Mouse (Mus musculus) cortical plate, adult 2 months (tissue): ENCODE data around the gene Dazap1.

Experiments
- CTCF ChIP-seq: fragments of 200-500 bp; IDR thresholded peaks from 2 replicates; pipeline ENCODE4 v1.5.1; 2011; ENCODE audit warnings: mild to moderate bottlenecking, control low read depth, low read length; ENCODE audit not compliant: insufficient read depth; ENCODE audit errors: extremely low read depth
- POLR2A ChIP-seq: fragments of 200-500 bp; IDR thresholded peaks from 2 replicates; pipeline ENCODE4 v1.6.1; 2011; ENCODE audit warnings: mild to moderate bottlenecking, low read length, control low read depth; ENCODE audit not compliant: insufficient read depth; ENCODE audit errors: extremely low read depth

- TF ChIP-seq POLR2A (no peak), CTCF (no peak)
Observed at GRCm38 (mm10) chr10:80288097-80288496, 26.8 kb downstream of the Dazap1 start.
